Mouse (Mus musculus): ENCODE results near the gene Spag4.

Spag4 gene

DNA sequence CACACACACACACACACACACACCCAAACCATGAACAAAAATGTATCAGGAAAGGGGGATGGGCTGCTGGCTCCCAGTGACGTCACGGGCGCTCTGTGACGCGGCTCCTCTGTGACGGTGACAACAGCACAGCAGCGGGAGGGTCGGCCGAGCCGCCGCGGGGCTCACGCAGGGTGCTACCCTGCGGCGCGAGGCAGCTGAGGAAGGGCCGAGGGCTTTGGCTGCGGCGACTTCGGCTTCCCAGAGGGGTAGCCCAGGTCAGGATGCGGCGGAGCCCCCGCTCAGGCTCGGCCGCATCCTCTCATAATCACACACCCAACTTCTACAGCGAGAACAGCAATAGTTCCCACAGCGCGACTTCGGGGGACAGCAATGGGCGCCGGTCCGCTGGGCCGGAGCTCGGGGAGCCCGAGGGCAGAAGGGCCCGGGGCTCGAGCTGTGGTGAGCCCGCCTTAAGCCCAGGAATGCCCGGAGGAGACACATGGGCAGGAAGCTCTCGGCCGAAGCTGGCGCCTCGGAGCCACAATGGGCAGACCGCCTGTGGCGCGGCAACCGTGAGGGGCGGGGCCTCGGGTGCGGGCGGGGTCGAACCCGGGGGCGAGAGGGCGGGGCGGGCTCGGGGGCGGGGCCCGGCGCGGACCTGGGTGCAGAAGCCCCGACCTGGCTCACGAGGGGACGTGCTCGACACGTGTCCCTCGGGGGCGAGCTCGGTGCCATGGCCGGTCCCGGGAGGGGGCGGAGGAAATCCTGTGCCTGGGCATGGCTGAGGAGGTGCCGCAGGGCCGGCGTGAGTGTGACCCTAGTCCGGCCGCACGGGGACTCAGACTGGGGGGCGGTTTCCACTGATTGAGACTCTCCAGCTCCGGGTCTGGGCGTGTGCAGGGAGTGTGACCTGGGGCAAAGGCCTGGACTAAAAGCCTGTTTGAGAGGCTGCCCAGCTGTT, at the start of gene Spag4:
Gene Spag4, plus strand, starts transcription at position 77 of the 943 bp plus-strand sequence.
- peak; percentile 72 for DNase-seq (ENCODE audit: low spot score)

DNA sequence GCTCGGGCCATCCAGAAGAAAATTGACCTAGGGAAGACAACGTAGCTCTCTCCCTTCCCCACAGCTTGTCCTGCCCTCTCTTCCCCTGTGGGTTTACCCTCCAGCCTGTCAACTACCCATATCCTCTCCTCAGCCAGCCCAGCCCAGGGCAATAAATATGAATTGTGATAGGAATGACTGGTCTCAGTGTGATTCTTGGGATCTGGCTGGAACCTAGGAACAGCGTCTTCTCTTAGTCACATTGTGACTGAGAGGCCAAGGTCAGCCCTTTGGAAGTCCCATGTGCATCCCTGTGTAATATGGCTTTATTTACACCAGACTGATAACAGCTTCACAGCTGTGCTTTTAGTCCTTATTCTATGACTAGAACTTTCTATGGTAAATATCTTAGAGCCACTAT, 46.9 kb upstream of the Spag4 start:
- no peak for DNase-seq (ENCODE audit: low spot score)

DNA sequence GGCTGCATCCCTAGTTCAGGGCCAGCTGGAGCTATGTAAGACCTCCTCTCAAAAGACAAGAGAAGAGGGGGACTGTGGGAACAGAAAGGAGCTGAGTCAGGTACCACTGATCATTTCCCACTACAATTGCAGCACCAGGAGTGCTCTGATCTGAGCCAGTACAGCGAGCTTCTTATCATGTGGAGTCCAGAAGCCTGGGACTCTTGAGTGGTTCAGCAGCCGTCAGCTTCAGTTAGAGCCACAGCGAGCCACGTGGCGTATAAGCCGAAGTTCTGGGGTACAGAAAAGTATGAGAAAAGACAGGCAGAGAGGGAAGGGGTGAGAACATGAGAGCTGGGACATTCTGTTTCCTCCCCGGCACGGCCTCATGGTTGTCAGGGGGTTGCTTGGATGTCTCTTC, 43.8 kb upstream of the Spag4 start:
- DNase-seq (ENCODE audit: low spot score), result peak; percentile 56

DNA sequence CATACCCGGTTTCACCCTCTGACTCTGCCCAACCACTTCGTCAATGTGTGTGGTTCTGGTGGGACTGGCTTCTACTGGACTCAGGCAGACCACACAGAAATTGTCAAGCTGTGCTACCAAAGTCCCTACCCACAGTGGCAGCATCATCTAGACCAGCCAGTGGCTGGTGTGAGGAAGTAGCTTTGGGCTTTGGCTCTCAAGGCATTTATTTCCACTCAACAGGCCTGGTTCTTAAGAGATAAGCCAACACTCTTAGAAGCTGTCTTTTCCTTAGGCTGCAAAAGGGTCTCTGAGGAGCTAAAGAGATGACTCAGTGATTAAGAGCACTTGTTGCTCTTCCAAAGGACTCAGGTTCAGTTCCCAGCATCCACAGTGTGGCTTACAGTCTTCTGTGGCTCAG, 43.2 kb upstream of the Spag4 start:
- peak; percentile 37 for DNase-seq (ENCODE audit: low spot score)

DNA sequence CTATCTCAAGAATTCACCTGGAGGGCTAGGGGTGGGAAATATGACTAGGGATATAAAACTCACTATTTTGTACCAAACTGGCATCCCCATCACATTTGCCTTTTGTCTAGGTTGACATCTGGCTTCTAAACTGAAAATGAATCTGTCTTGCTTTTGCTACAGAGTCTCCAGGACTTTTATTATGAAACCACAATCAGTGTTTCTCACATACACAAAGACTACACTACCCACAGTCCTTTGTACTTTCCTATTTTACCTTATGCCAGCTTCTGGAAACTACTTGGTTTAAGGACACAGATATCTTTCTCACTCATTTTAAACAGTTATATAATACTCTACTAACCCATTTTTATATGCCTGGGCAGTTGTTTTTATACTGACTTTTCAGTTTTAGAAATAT, 39.5 kb upstream of the Spag4 start:
- DNase-seq (ENCODE audit: low spot score), result peak; percentile 28

DNA sequence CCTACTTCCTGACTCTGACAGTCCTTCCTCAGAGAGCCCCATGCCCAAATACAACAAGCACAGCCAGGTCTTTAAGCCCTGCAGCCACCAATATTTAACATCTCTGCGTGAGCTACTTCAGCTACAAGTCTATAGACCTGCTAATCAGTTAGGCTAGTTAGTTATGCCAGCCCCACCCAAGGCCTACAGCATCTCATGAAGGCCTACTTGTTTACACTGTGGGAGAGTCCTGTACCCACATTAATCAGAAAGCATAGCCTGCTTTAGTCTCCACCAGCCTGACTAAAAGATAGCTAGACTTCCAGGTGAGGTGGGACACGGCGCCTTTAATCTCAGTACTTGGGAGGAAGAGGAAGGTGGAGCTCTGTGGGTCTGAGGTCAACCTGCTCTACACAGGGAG, 25.6 kb upstream of the Spag4 start:
- no peak for DNase-seq (ENCODE audit: low spot score)

DNA sequence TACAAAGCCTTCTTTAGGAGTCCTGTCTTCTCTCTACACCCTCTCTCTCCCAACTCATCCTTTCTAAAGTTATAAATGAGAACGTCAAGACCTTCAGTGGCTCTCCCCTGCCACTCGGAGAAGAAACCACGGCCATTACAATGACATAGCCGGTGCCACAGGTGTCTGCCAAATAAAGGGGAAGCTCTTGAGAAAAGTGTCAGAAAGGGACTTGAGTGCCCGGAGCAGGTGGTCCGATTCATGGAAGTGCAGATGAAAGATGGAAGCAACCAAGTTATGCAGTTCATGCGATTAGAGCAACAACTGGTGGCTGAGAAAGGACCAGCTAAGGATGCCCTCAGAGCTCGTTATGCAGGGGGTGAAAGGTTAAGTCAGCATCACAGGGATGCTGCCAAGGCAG, 22.1 kb upstream of the Spag4 start:
- no peak for DNase-seq (ENCODE audit: low spot score)

DNA sequence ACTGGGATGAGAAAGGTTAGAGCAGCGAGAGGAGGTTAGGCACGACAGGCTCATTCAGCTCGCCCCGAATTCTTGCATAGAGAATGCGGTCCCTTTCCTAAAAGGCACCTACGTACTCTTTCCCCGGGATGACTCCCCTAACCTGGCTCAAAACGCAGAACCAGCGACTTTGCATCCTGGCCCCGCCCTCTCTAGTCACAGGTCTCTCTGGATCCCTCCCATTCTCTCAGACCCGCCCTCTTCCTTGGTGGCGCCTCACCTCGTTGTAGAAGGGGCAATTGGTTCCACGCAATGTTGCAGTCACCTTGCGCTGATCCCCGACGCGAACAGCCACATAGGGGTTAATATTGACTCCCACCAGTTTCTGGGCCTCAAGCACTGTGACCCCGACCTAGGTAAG, 17.0 kb upstream of the Spag4 start:
- DNase-seq (ENCODE audit: low spot score), result no peak

DNA sequence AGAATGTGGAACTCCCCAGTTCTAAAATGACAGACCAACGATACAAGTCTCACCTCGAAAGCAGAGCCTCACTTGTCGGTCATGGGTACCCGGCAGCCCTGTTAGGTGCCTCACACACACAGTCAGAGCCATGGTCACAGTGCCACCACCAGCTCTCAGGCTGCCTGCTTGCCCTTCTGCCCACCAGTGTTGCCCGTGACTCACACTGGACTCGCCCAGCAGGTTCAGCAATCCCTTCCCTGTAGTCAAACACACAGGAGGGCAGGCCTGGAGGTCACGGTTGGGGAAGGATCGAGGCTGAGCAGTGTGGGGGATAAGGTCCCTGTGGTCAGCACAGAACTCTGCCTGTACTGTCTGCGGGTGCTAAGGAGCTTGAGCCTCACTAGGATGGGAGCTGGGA, 12.2 kb upstream of the Spag4 start, which contains the start of gene Fer1l4:
Gene Fer1l4, minus strand, starts transcription at position 132 of the 400 bp plus-strand sequence.
- no peak for DNase-seq (ENCODE audit: low spot score)

DNA sequence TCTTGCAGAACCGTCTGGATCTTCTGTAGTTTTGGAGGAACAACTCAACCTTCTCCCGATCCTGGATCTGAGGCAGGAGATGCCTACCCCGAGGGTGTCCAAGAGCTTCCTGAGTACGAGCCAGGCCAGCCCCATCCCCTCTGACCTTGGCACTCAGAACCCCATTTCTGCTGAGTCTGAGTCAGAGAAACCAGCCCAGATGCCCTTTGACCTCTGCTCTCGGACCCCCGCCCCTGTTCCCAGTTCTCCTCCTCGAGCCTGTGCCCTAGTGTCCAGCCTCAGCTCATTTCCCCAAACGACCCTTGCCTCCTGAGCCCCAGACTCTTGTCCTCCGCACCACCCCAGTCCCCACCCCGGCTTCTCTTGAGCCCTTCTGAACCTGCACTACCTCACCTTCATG, 1.2 kb downstream of the Spag4 start:
- no peak for DNase-seq (ENCODE audit: low spot score)

DNA sequence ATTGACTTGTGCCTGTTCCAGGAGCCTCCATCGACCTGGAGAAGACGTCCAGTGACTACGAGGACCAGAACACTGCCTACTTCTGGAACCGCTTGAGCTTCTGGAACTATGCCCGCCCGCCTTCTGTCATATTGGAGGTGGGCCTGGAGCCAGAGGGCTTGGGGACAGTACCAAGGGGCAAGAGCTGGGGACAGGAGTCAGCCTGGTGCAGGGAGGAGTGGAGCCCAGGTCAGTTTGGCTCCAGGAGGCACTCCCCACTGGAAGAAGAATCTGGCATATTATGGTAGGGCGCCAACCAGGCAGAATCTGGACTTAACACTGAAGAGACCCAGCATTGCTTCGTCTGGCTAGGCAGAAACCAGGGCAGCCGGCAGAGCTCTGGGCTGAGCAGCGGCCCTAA, 2.9 kb downstream of the Spag4 start:
- no peak for DNase-seq (ENCODE audit: low spot score)

DNA sequence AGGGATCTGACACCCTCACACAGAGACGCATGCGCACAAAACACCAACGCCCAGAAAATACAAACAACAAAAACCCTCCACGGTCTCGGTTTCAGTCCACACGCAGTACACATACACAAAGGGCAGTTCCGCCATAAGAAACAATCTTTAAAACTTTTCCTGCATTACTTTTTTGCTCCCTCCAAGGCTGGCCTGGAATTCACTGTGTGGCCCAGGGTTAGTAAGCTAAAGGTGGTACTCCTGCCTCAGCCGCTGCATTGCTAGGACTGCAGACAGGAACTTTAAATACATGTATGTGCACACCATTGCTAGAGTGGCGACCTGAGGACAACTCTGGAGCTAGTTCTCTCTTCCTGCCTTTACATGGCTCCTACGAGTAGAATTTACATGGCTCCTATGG, 6.3 kb downstream of the Spag4 start:
- no peak for DNase-seq (ENCODE audit: low spot score)

DNA sequence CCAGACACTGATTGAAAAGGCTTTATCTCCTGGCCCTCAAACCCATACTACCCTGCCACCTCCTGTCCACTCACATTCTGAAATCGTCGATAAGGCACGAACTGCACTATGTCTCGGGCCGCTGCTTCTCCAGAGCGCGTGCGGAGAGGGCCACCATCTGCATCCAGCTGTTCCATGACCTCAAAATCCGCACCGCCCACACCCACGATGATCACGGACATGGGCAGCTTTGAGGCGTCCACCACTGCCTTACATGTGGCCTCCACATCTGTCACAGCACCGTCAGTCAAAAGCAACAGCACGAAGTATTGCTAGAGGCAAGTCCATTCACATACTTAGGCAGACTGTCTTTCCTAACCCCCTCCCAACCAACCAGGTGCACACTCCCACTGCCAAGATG, 8.8 kb downstream of the Spag4 start:
- no peak for DNase-seq (ENCODE audit: low spot score)

DNA sequence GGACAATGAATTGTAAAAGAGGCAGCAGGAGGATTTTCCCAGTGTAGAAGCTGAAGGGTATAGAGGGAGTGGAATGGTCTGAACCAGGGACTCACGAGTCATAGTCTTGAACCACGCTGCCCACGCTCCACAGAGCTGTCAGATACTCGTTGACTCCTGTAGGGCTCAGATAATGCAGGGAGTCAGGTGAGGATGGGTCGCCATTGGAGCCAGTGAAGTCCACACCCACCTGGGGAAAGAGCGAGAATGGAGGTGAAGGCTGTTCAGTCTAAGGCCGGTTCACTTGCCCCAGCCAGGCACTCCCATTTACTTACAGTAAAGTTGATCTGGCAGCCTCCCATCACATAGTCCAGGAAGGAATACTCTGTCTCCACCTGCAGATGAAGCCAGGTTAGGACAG, 12.5 kb downstream of the Spag4 start:
- DNase-seq (ENCODE audit: low spot score), result no peak

DNA sequence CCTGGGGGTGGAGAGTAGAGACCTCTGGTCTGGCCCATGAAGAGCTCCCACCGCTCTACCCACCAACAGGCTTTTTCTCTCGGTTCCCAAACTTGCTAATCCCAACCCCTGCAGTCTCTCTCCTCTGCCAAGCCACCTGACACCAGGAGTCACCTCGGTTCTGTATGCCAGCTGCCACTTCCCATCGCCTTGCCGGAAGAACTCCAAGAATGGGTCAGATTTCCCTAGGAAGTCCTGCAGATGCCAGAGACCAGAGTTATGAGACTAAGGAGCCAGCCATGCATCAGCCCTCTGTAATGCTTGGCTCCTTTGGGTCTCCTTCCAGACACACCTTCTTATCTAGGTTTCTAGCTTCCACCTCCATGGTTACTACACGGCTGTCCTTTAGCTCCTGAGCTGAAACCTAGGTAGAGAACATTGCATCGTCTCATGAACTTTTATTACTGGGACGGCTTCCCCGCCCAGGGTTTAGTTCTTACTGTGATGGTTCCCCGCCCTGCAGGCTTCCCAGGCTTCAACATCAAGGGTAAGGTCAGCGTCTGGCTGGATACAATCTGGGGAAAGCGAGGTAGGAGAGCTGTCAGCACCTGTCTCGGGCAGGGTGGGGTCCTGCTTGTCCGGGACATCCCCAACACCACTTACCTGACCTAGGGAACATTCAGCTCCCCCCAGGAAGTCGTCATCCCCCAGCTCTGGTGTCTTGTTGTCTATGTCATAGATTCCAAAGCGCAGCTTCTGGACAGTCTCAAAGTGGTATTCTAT, 13.6 kb downstream of the Spag4 start:
- DNase-seq (ENCODE audit: low spot score), result no peak

DNA sequence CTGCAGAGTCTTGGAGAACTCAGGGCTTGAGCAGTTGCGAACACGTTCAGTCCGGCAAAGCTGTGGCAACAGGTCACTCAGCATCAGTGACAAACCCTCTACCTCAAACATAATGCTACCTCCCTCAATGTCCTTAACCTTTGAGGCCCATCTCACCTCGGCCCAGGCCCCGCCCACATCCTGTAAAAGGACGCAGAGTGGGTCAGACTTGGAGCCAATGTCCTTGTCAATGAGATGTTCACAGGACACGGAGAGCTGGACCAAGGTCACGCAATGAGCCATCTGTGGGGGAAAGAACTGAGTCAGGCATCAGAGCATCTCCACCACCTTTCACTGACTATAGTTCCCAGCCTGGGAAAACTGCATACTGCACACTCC, 14.2 kb downstream of the Spag4 start:
- DNase-seq (ENCODE audit: low spot score), result no peak

DNA sequence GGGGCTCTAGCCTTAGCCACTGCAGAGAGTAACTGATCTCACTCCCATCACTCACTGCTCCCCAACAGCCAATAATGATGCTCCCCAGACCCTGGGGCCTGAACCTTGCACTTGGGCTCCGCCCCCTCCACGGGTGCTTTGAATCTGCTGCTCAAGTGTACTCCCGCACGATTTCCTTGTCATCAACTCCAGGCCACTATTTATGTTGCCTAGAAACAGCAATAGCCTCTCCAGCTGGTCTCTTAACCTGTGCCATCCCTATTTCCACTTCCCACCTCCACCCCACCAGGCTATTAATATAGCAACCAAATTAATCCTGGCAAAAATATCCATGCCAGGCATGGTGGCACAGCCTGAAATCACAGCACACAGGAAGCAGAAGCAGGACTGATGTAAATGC, 14.7 kb downstream of the Spag4 start:
- DNase-seq (ENCODE audit: low spot score), result no peak

DNA sequence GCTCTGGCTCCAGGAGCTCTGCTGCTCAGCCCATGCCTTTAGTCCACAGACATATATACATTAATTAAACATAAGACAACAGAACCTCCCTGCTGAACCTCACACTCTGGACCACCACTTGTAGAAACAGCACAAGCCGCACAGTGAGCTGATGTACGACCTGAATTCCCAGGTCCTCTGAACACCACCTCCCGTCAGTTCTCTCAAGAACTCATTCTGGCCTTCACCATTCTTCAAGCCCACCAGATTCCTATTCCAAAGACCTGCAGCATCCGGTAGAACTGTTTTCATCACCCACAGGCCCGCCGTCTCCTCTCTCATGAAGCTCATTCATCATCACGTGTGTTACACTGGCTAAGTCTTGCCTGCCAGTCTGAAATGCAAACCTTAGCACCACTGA, 15.4 kb downstream of the Spag4 start:
- DNase-seq (ENCODE audit: low spot score), result no peak

DNA sequence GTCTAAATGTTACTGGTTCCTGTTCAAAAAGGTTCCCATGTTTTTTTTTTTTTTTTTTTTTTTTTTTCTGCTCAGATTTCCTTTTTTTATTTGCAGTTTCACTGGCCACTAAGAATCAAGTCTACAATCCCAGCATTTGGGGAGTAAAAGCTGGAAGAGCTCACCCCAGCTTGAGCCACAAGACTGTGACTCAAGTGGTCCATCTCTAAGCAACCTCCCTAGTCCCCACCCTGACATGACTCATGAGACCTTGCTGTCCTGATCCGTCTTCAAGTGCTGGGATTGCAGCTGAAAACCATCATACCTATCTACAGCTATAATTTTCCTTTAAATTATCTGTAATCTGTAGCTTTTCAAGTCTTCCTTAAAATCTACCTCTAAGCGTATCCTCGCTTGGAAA, 19.6 kb downstream of the Spag4 start:
- DNase-seq (ENCODE audit: low spot score), result no peak

DNA sequence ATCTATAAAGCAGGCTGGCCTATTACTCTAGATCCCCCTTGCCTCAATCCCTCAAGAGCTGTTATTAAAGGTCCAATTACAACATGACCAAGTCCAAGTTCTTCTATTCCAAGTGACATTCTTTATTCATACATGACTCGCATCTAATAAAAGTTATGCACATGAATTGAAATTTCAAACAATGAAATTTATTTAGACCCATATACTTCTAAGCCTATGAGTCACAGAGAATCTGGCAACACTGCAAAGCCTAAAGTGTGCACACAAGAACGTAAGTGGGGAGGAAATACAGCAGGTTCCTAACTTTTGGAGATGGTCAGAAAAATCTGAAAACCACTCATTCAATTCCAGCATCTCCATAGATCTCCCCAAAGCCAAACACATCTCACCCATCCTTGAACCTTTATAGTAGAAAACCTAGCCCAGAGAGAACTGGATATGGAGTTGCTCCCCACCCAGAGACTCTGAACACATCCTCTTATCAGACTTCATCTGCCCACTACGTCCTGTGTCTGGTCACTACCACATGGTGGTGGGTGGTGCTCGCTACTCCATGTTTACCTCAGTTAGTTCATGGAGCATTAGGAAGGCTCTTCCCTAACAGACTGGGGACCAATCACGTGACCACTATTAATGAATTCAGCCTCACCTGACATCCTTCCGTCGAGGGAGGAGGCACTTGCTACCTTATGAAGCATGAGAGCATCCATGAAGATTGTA, 22.6 kb downstream of the Spag4 start:
- DNase-seq (ENCODE audit: low spot score), result no peak

DNA sequence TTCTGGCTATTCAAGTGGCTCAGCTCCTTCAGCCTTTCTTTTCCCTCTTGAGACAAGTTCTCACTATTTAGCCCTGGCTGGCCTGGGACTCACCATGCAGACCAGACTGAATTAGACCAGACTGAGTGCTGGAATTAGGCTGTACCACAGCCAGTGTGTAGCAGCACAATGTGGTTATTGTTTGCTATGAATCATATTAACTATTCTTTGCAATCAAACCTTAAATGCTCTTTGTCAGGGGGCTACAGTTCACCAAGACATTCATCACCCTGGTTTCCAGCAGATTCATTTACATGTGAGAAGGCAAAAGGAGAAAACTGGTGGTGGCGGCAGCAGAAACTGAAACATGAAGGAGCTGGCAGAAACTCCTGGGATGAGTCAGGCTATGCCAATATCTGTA, 24.8 kb downstream of the Spag4 start:
- no peak for DNase-seq (ENCODE audit: low spot score)

DNA sequence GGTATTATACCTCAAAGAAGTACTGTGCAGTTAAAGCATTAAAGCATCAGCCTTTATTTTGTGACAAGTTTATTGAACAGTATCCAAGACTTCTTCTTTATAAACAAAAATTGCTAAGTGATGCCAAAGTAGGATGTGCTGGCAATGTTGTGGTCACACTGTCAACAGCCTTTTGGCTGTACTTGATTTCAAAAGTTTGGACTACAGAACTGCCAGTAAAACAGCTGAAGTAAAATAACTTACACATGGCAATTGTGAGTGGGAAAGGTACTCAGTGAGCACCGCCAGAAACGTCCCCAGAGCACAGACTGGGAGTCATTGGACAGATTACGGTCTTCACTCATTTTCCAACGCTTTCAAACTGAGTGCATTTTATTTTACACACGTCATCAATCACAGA, 27.0 kb downstream of the Spag4 start:
- DNase-seq (ENCODE audit: low spot score), result no peak

All from c-Kit-positive CD71-positive TER-119-positive erythroid progenitor cells, embryonic 14.5 days (primary cell).